Mouse (Mus musculus) left cerebral cortex, postnatal 10 days (tissue): ENCODE measurements around the gene Foxj3. TPM values are rescaled to one million over a fixed set of nuclear protein-coding genes. Genes with fewer than 3 reads are reported as not detected.
"Not testable (repeated sequence)": the region's sequence is repeated elsewhere in the genome, so short reads cannot be mapped to it uniquely, and the experiment has no call there.

Experiments
- DNase-seq, 2 experiments: peaks; one replicate each; pipeline ENCODE4 v3.0.0; 2021 to 2022; ENCODE audit warnings: low spot score in 2 of 2, mixed read lengths in 1 of 2; ENCODE audit errors: extremely low spot score in 1 of 2
- intact Hi-C: fragments of 180-260 bp; cut with DNase I; formaldehyde crosslinking; loops from one replicate; pipeline ENCODE4 v1.15.1; 2025
- total RNA-seq, 2 experiments: library from RNA; stranded (reverse); gene quantifications; 2 replicates each; pipeline ENCODE4 v1.2.3; 2021

Gene Foxj3
- 10 to 100 TPM; 59.6 to 73.9 TPM for total RNA-seq

DNA sequence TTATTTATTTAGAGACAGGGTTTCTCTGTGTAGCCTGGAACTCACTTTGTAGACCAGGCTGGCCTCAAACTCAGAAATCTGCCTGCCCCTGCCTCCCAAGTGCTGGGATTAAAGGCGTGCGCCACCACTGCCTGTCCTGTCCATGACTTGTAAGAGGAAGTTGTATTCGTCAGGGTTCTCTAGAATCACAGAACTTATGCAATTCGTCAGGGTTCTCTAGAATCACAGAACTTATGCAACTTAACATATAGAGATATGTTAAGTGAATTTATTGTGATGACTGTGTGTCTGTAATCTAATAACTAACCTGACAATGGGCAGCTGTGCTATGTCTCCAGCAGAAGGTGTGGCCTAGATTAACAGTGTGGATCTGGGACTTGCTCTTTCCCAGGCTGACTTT lies at the start of gene Foxj3:
Gene Foxj3 (plus strand): TSS at position 390 of the 400 bp plus-strand sequence.
- DNase-seq, intact Hi-C loops: not testable (repeated sequence)

DNA sequence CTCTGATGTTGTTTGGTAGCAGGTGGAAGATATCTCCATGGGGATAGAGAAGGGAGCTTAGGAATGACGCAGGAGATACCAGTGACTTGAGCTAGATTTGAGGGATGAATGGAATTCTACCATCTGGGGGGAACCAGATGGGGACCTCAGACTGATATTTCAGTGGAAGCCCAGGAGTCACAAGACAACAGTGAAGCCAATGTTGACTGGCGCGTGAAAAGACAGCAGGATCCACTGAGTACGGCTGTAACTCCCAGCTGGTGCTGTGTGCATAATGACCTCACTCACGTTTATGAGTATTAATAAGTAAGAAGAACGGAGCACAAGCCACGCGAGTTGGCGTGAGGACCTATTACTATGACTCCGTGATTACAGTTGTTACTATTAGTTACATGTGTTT lies 47.1 kb upstream of the Foxj3 start:
- intact Hi-C loops = no loop called here
- no peak for DNase-seq

GRCm38 (mm10) chr4:119490806-119491205 lies 46.0 kb upstream of the Foxj3 start:
- DNase-seq = peak; percentile 28 to 61
- intact Hi-C loops = no loop called here

DNA sequence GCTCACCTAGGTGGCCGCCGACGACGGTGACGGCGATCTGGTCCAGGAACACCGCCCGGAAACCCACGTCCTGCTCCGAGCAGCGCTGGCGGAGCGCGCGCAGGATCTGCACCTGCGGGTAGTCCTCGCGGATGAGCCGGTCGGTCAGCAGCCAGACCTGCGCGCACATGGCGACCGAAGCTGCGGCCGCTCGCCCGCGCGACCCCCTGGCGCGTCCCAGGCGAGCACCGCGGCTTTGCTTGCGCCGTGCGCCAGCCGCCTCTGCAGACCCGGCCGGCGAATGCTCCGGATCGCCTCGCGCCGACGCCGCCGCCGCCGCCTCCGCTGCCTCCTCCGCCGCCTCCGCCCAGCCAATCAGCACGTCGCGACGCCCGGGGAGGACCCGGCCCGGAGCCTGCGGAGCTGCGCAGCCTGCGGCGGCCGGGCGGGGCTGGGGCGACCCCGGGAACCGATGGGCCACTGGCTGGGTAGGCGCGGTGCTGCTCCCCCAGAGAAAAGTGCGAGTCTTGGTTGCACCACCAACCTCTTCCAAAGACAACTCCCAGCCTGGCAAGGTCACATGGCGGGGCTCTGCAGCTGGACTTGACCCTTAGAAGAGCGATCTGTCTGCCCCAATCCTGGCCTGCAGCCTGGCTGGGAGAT lies 44.4 kb upstream of the Foxj3 start, which contains the start of gene Rimkla:
Gene Rimkla (minus strand): TSS at position 338 of the 642 bp plus-strand sequence.
- intact Hi-C loops = loop anchor here (1.0 kb wide), 1 partner anchor 47 kb away; the partner anchor contains the start of gene Frg2f1
- peak; percentile 44 to 81 for DNase-seq

GRCm38 (mm10) chr4:119492933-119493327 lies 43.9 kb upstream of the Foxj3 start:
- intact Hi-C loops = loop anchor here (1.0 kb wide), 1 partner anchor 46 kb away; the partner anchor contains the start of gene Frg2f1
- no peak for DNase-seq

DNA sequence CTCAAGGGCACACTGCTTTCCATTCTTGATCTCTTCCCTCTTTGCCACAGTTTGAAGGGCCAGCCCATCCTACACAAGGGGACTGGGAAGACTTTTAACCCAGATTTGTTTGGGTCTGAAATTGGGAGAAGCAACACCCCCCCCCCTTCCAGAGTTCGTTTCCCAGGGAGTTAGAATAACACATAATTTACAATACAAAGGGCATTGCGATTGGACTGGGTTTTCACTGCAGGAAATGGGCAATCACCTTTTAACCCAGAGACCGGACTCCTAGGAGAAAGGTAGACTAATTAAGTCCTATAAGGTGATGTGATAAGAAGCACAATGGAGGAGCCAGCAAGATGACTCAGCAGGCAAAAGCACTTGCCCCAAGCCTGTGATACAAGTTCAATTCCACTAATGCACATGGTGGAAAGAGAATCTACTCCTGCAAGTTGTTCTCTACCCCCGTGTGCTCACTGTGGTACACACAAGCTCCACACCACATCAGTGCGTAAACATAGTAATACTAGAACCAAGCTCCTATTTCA lies 38.4 kb upstream of the Foxj3 start:
- intact Hi-C loops = no loop called here
- no peak for DNase-seq

DNA sequence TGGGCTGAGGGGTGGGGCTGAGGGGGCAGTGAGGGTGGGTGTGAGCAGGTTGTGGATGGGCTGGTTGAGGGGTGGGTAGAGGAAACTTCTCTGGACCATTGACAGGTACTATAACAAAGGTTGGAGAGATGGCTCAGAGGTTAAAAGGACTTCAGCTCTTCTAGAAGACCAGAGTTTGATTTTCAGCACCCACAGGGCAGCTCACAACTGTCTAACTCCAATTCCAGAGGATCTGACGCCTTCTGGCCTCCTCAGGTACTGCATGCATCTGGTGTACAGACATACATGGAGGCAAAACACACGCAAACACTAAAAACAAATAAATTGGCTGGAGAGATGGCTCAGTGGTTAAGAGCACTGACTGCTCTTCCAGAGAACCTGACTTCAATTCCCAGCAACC lies 25.2 kb upstream of the Foxj3 start:
- intact Hi-C loops = no loop called here
- no peak for DNase-seq

- no peak for DNase-seq
- intact Hi-C loops = no loop called here
Measured at GRCm38 (mm10) chr4:119512731-119513141, 24.1 kb upstream of the Foxj3 start.

- DNase-seq = no peak
- intact Hi-C loops = no loop called here
Measured at GRCm38 (mm10) chr4:119523575-119523974, 13.2 kb upstream of the Foxj3 start.

GRCm38 (mm10) chr4:119524010-119524409 lies 12.8 kb upstream of the Foxj3 start:
- DNase-seq = peak in 1 of 2 experiments; percentile 46
- intact Hi-C loops = no loop called here

GRCm38 (mm10) chr4:119524466-119524865 lies 12.3 kb upstream of the Foxj3 start:
- DNase-seq = no peak
- intact Hi-C loops = no loop called here

GRCm38 (mm10) chr4:119526329-119526845 lies 10.4 kb upstream of the Foxj3 start:
- intact Hi-C loops = no loop called here
- no peak for DNase-seq

- no peak for DNase-seq
- intact Hi-C loops = no loop called here
Measured at GRCm38 (mm10) chr4:119531813-119532212, 5.0 kb upstream of the Foxj3 start.

GRCm38 (mm10) chr4:119535103-119535502 lies 1.7 kb upstream of the Foxj3 start:
- no peak for DNase-seq

GRCm38 (mm10) chr4:119537436-119537835 lies 632 bp downstream of the Foxj3 start:
- no peak for DNase-seq
- intact Hi-C loops = no loop called here

More at GRCm38 (mm10) chr4:119535103-119535502, 1.7 kb upstream of the Foxj3 start:
- intact Hi-C loops = no loop called here

- intact Hi-C loops = loop anchor here (1.0 kb wide), 1 partner anchor 47 kb away; the partner anchor contains the start of gene Rimkla
- DNase-seq = peak; percentile 91 to 98
Measured at GRCm38 (mm10) chr4:119539031-119539824, 2.4 kb downstream of the Foxj3 start, which contains the start of gene Frg2f1. Frg2f1 (minus strand) TSS chr4:119539529.

GRCm38 (mm10) chr4:119539836-119540532 lies 3.2 kb downstream of the Foxj3 start:
- peak in 1 of 2 experiments; percentile 69 for DNase-seq
- intact Hi-C loops = loop anchor here (1.0 kb wide), 1 partner anchor 48 kb away; the partner anchor contains the start of gene Rimkla

DNA sequence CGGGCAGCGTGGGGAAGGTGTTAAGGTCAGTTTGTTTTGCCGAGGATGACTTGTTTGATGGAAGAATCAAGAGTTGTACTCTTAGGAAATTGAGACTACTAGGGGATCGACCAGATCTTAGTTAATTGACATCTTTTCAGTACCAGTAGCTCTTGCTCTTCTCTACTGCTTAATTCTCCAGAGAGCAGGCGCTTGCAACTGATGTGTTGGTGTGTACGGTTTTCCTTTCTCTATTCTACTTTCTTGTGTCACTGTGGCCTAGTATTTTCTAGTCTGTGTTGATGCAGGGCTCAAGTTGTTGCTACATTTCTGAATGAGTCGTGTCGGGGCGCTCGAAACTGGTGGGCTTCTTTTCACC lies 3.7 kb downstream of the Foxj3 start:
- intact Hi-C loops = no loop called here

DNA sequence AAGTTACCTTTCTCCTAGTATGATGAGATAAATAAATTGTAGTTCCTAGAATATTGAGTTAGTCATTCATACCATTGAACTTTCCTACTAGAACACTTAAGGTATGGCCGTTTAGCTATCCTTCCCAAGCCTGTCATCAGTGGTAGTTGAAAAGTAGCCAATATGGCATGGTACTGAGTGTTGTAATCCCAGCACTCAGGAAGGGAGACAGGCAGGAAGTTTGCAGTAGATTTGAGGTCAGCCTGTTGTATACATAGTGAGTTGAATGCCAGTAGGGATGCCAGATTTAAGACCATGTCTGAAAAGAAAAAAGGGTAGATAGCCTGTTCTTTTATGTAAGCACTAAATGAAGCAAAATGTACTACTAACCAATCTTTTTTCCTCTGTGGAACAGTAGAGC lies 14.1 kb downstream of the Foxj3 start:
- no peak for DNase-seq
- intact Hi-C loops = no loop called here

More for the DNA sequence above, 3.7 kb downstream of the Foxj3 start:
- DNase-seq = no peak
